Mouse (Mus musculus) heart, adult 9 months (tissue): Measurements from ENCODE around the gene Srsf4.

ENCODE experiments used
- DNase-seq, 2 experiments: peaks; one replicate each; pipeline ENCODE4 v3.0.0; 2022; ENCODE audit warnings: low spot score in 2 of 2

The Srsf4 gene

DNA sequence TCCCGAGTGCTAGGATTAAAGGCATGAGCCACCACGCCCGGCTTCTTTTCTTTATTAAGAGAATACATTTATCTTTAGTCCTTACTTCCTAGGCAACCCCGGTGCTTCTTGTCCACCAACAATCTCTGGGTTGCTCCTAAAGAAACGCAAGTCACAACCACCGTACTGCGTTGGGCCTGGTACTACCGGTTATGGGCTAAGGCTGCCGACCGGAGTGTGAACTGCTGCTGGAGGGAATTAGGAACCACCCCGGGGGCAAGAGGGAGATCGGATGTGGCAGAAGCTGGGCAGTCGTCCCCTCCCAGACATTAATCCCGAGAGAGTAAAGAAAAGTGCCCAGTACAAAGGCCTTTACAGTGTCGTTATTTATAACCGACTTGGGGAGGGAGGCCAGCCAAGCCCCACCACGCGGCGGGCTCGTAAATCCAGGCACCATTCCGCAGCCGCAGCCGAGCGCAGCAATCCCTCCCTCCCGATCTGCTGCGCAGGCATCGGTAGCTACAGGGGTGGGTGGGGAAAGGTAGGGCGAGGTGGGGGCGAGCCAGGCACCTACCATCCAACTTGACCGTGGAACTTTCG, 41.6 kb downstream of the Srsf4 start:
- DNase-seq: no peak

DNA sequence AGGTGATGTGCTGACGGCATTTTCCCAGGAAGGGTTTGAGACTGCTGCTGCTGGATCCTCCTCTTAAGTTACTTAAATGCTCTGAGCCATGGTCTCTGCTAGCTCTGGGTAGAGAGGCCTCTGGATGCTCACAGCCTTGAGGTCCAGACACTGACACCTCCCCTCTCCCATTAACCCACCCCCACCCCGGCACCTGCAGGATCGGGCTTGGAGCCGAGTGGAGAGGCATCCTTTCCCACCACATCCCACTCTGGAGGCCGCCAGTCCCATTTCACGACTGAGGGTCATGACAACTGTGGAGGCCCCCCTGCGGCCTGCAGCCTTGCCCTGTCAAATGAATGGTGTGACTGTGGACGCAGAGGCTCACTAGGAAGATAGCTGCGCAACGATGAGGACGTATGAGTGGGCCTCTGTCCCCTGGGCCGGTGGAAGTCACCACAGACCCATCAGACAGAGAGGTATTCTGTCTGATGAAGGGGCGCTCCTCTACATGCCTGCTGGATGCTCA, 42.5 kb downstream of the Srsf4 start:
- no peak for DNase-seq

DNA sequence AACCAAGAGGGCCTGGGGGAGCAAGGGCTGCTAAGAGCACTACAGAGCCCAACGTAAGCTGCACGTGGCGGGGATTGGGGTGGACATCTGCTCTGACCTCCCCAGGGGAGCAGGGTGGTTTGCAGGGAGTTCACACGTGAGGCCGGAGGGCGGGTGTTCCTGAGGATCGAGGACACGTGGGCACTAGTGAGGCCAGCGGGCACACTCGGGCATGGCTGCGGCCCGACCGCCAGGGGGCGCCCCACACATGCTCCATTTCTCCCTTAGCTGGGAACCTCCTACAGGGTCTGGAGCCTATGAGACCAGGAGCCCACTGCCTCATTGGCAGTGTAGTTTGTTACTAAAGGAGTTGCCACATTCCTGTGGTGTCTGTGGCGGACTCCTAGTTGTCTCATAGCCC, 43.0 kb downstream of the Srsf4 start:
- DNase-seq: peak; percentile 75 to 83

DNA sequence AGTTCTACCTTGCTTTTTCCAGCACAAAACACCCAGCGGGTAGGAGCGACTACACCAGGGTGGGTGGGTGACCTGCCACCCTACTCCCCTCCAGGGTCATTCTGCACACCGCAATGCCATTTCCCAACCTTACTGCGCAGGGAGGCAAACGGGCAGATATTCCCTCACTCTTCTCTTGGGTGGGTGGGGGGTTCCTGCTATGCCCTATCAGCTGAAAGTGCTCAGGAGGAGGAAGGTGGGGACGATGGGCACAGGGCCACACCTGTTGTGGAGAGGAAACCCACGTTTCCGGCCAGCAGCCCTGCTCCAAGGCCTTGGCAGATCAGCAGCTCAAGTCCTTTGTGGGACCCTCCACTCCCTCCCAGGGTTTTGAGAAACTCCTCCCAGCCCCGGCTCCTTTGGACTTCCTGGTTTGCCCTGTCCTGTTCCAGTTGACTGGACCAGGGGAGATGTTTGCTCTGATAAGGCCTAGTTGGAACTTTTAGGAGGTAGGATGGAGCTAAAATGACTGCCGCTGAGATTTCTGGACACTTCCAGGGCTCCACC, 43.7 kb downstream of the Srsf4 start:
- DNase-seq: peak in 1 of 2 experiments; percentile 13

DNA sequence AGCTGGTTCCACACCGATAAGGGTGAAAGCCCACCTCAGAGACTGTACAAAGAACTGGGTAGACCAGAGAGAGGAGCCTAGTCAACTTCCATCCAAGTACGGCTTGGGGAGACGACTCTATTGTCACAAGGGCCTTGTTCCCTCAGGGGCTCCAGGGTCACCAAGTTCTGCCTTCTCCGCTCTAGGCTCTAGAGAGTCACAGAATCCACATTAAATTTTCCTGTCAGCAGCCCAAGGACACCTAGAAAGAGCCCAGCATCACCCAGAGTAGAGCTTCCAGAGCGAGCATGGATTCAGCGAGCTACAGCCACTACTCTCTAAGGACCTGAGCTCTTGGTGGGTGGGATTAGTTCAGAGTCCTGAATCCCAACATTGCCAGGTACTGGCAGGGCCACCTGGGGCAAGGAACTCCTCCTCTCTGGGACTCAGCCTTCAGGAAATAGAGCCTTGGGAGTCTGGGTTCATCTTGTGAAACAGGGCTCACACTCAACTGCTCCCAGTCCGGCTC, 44.7 kb downstream of the Srsf4 start:
- no peak for DNase-seq

DNA sequence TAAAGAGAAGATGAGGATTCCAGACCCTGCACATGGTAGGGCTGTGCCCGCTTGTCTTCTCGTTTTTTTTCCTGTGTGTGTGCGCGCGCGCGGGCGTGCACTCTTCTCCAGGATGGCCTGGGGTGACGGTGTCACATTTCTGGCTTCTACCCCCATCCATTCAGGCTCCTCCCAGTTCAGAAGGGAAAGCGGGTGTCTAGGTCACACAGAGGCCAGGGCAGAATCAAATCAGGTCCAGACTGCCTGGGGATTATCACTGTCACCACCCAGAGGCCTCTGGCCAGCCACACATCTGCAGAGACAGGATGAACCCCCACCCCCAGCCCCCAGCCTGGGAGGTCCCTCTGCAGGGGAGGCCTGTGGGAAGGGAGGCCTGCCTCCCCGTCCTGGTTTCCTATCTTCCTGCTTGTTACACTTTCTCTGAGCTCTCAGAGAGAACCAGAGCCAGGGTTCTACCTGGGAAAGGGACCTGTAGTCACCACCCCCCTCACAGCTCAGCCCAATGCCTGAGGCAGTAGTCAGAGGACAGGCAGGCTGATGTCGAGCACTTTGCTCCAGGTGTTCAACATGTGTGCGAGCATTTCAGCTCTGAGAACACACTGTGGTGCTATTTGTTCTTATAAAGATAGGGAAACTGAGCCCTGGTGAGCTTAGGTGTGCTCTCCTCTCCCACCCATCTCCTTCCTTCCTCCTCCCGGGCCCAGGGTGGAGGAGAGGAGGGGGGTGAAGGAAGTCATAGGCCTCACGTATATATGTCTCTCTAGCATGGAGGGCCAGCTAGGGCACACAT, 45.5 kb downstream of the Srsf4 start:
- DNase-seq: peak; percentile 50 to 67

DNA sequence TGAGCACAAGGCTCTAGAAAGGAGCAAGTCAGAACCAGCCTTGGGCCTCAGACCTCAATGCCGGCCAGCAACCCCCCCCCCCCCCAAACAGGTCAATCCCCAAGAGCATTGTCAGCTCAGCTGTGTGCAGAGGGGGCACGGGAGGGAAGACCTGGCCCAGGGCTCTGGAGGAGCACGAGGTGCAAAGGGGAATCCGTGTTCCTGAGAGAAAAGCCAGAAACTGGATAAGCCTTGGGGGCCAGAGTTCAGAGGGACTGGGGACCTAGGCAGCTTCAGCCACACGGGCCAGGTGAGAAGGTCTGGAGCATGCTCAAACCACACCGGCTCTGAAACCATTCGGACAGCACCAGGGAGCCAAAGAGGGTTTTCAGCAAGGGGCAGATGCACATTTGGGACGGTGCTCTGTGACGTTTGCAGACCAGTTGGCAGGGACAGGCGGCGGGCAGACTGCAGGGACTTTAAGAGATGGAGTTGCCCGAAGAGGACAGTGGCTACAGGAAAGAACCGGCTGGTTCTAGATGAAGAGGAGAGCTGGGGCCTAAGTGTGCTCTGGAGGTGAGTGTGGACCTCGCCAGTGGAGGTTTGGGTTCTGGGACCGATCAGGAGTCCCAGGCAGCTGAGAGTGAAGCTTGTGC, 46.2 kb downstream of the Srsf4 start:
- DNase-seq: no peak

DNA sequence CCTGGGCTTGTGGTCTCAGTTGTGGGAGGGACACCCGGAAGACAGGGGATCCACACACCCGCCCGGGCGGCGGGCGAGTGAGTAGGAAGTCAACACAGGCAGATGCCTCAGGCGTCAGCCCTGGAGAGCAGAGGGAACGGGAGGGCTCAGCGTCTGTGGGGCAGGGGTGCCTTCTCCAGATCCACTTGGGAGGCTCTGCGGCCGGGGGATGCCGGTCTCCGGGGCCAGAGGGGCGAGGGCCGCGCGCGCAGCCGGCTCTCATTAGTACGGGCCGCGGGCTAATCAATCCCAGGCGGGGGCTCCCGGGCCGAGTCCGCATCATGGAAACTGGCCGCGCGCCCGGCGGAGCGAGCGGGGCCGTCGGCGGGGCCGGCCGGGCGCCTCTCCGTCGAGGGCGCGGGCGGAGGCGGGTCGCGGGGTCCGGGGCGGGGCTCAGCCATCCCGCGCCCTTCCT, 46.8 kb downstream of the Srsf4 start:
- peak; percentile 71 to 75 for DNase-seq

DNA sequence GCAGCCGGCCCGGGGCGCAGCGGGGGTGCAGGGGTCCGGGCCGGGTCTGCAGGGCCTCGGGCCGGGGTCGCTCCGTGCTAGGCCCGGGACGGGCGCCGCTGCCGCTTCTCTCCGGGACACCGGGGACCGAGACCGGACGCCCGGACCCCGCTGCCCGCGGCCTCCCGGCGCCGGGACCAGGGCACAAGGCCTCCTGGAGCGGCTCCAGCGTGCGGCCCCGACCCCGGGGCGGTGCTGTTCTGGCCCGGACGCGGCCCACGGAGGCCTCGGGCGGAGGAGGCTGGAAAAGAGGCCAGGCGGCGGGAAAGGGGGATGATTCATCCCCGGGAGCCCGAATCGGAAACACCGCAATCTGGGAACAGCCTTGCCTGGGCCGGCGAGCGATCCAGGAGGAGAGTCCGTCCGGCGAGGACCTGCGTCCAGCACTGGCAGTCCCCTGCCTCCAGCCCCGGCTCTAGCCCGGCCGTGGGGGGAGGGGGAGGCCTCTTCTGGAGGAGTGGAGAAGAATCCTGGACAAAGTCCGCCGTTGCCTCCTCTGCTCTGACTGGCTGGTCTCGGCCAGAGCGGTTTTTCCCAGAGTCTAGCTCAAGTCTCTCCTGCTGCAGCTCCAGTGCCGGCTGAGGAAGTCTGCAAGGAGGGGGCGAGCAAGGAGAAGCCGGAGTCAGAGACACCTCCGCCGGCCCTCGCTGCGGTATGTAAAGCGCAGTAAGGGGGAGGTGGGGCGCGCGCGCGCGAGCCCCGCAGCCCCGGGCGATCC, 47.4 kb downstream of the Srsf4 start:
- DNase-seq: peak in 1 of 2 experiments; percentile 52

DNA sequence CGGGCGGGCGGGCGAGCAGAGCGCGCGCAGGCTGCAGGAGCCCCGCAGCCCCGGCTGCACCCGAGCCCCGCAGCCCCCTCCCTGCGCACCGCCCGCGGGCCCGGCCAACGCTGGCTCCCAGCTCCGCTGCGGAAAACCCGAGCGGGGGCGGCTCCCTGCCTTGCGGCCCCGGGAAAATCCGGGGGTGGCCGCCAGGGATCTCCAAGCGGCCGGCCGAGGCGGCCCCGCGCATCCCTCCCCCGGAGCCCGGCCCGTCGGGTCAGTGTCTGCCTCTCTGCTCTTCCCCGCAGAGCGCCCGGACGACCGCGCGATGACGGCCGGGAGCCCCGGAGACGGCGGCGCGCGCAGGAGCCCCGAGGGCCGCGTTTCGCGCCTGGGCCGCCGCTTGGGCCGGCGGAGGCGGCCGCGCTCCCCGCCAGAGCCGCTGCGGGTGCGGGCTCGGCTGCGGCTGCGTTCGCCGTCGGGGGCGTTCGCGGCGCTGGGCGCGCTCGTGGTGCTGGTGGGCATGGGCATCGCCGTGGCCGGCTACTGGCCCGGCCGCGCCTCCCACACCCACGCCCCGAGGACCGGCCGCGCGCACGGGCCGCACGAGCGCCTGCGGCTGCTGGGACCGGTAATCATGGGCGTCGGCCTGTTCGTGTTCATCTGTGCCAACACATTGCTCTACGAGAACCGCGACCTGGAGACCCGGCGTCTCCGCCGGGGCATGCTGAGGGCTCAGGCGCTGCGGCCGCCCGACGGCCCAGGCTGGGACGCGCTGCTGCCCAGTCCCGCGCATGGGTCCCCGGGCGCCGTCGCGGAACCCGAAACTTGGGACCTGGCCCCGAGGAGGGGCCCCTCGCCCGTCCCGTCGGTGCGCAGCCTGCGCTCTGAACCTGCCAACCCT, 48.3 kb downstream of the Srsf4 start, which contains the start of gene Tmem200b:
Tmem200b (plus strand) TSS at position 311 of the 886 bp plus-strand sequence.
- no peak for DNase-seq

DNA sequence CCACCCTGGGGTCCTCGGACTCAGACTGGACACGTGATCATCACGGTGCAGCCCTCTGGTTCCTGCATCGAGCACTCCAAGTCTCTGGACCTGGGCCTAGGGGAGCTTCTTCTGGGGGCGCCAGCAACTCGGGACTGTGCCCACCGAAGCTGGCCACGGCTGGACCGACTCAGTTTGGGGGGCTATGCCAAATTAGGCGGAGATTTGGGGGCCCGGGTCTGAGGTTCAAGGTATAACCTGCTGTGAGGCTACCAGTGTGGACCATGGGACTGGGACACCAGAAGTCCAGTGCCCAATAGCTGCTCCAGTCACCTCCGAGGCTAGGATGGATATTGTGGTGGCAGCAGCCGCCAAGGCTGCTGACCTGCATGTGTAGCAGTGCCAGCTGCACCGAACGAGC, 49.0 kb downstream of the Srsf4 start:
- DNase-seq: no peak

DNA sequence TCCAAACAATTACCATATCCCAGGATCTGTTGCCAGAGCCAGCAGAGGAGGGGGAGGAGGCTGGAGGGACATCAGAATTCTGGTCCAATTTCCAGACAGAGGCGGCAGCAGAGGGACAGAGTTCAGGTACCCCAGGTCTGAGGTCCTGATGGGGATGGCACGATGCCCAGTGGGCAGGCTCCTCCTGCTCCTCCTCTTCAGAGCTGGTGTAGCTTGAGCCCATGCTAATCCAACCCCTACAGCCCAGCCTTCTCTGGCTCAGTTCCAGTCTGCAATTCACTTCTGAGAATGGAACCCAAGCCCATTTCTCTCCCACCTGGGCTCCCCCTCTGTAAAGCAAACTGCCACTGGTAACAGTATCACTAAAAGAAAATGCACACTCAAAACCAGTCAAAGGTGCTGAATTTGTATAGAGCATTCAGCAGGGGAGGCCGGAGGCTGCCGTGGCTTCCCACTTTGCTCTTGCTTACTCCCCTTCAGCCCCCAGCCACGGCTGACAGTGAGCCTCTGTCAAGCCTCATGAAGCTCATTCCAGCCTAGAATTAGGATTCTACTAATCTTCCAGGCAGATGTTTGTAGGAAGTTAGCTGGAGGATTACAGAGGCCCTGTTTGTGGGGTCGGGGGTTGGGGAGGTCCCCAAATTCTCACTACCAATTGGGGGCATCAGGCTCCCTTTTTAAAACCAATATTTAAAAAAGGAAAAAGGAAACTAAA, 50.8 kb downstream of the Srsf4 start:
- no peak for DNase-seq

DNA sequence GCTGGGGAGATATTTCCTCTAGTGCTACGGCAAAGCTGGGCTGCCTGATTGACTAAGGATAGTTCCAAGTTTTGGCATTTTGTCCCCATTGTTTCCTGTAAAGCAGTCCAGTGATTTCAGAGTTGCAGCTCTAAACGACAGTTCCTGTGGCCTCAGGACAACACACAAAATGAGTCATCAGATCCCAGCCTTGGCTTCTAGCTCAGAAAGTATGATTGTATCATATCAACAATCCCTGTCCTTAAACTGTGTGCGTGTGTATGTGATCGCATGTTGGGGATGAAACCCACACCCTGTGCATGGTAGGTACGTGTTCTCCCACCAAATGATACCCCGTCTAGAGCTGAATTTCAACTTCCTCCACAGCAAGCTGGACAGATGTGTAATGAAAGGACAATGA, 55.7 kb downstream of the Srsf4 start:
- no peak for DNase-seq

DNA sequence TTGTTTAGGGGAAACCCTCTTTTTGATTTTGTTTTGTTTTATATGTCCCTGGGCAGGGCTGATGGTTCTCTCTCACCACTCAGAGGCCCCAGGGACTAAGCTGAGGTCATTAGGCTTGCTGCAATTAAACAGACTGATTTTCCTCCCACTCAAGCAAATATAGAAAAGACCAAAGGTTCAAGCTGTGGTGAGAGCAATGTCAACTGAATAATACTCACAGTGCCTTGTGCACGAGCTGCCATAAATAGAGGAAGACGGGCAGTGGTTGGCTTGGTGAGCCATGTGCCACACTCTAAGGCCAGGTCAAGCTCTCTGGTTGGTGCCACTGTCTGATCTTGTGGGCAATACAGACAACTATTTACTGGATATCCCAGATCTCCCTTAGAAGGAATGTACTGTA, 66.0 kb downstream of the Srsf4 start:
- DNase-seq: no peak

DNA sequence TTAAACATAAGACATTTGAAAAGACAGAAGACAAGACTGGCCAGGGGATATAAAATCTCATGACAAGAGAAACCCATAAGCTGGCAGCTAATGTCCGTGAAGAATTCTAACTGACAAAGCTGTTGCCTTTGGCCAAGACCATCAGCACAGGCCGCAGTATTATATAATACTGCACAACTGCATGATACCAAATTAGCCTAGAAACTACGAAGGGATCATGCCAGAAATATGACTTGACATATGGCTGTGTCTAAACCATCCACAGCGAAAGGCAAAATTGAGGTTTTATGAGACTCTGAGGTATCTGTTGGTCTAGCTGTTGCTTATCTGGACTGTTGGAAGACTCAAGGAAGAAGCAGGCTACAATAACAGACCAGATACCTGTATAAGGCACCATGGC, 67.4 kb downstream of the Srsf4 start:
- DNase-seq: no peak

DNA sequence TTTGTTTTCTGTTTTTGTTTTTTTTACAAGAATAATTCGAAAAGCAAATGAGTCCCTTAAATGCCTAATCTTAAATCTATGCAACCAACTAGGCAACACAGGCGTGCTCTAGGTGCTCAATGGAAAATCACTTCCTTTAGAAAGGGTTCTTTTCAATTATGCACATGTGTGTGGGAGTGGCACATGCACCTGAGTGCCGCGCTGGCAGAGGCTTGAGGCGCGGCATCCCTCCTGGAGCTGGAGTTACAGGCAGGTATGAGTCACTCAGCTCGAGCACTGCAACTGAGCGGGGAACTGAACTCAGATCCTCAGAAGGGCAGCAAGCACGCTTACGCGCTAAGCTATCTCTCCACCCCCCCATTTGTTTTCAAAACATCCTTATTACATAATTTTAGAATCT, 74.4 kb downstream of the Srsf4 start:
- no peak for DNase-seq

DNA sequence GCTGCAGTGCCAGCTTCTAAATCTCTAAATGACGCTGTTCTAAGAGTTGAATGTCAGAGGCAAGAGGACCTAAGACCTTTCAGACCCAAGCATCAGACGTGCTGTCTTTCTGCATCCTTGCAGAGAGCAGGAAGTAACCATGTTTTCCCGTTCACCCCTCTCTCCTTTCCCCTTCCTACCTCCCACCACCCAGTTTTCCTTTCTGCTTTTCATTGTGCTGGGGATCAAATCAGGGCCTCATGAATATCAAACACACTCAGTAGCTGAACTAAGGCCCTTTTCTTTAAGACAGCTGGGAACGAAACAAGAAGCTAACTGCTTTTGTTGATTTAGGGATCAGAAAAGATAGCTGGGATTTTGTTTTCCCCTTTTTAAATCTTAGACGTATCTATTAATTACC, 76.5 kb downstream of the Srsf4 start:
- DNase-seq: no peak

DNA sequence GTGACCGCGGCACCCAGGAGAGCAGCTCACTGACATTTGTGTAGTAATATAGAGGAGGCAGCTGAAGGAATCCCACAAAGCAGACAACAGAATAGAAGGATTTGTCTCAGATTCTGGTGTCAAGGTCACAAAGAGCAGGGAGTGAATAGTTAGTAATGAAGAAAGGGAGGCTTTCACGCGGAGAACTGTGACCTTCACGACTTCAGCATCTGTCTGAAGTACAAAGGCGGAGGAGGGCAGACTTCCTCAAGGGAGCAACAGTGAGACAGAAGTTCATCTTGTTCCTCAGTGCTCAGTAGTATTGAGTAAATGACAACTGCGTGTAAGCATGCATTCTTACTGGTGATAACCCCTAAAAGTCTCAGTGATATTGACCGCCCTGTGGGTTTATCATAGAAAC, 77.2 kb downstream of the Srsf4 start:
- no peak for DNase-seq
